Mouse (Mus musculus): ENCODE results near the gene Myo1d. TPM values are rescaled to one million over a fixed set of nuclear protein-coding genes. Genes with fewer than 3 reads are reported as not detected.

Gene Myo1d
- polyA plus RNA-seq, 1 experiment from 2014 or later, result 80.9 TPM

GRCm38 (mm10) chr11:80771596-80772250 is 8.1 kb downstream of the Myo1d start:
- no peak overlapping the region for H3K27ac ChIP-seq (ENCODE audit: low read length)
- 73% methylated on average over 5 of the region's 5 CpGs for WGBS
- ATAC-seq, result no peak
- H3K36me3 ChIP-seq (ENCODE audit: control insufficient read depth, insufficient read depth, low read length), result no peaks in the 10 kb centered on the region
- no peak overlapping the region for H3K9ac ChIP-seq (ENCODE audit: low read depth, low read length)
- H3K27me3 ChIP-seq (replicated peaks; ENCODE audit: control insufficient read depth, insufficient read depth, low read length), result no peaks in the 10 kb centered on the region
- no peak overlapping the region for H3K4me2 ChIP-seq (ENCODE audit: low read depth, low read length)
- peaks cover 19% of the 10 kb centered on the region for H3K4me1 ChIP-seq (ENCODE audit: control insufficient read depth, insufficient read depth, low read length)
- H3K9me3 ChIP-seq (ENCODE audit: control insufficient read depth, low read length), result no peaks in the 10 kb centered on the region
- no peak overlapping the region for H3K4me3 ChIP-seq (ENCODE audit: low read length)

- no peak for ATAC-seq
- no peaks in the 10 kb centered on the region for H3K27me3 ChIP-seq (replicated peaks; ENCODE audit: control insufficient read depth, insufficient read depth, low read length)
- H3K4me3 ChIP-seq (ENCODE audit: low read length), result no peak overlapping the region
- H3K4me1 ChIP-seq (ENCODE audit: control insufficient read depth, insufficient read depth, low read length), result peaks cover 19% of the 10 kb centered on the region
- no peak overlapping the region for H3K4me2 ChIP-seq (ENCODE audit: low read depth, low read length)
- H3K27ac ChIP-seq (ENCODE audit: low read length), result no peak overlapping the region
- no peak overlapping the region for H3K9ac ChIP-seq (ENCODE audit: low read depth, low read length)
- no peaks in the 10 kb centered on the region for H3K9me3 ChIP-seq (ENCODE audit: control insufficient read depth, low read length)
- 85% methylated on average over 3 of the region's 3 CpGs for WGBS
- no peaks in the 10 kb centered on the region for H3K36me3 ChIP-seq (ENCODE audit: control insufficient read depth, insufficient read depth, low read length)
Measured at GRCm38 (mm10) chr11:80771186-80771585, 8.6 kb downstream of the Myo1d start.

- no peak for ATAC-seq
- H3K4me3 ChIP-seq (ENCODE audit: low read length), result no peak overlapping the region
- H3K36me3 ChIP-seq (ENCODE audit: control insufficient read depth, insufficient read depth, low read length), result no peaks in the 10 kb centered on the region
- no peaks in the 10 kb centered on the region for H3K9me3 ChIP-seq (ENCODE audit: control insufficient read depth, low read length)
- WGBS, result 65% methylated on average over 3 of the region's 3 CpGs
- no peak overlapping the region for H3K9ac ChIP-seq (ENCODE audit: low read depth, low read length)
- H3K4me2 ChIP-seq (ENCODE audit: low read depth, low read length), result no peak overlapping the region
- H3K27me3 ChIP-seq (replicated peaks; ENCODE audit: control insufficient read depth, insufficient read depth, low read length), result no peaks in the 10 kb centered on the region
- peaks cover 5% of the 10 kb centered on the region for H3K4me1 ChIP-seq (ENCODE audit: control insufficient read depth, insufficient read depth, low read length)
- H3K27ac ChIP-seq (ENCODE audit: low read length), result no peak overlapping the region
Measured at GRCm38 (mm10) chr11:80767320-80767617, 12.6 kb downstream of the Myo1d start.

GRCm38 (mm10) chr11:80766472-80767319 is 13.1 kb downstream of the Myo1d start:
- ATAC-seq, result no peak

GRCm38 (mm10) chr11:80766068-80766467 is 13.8 kb downstream of the Myo1d start:
- H3K27ac ChIP-seq (ENCODE audit: low read length), result no peak overlapping the region
- H3K36me3 ChIP-seq (ENCODE audit: control insufficient read depth, insufficient read depth, low read length), result no peaks in the 10 kb centered on the region
- no peak for ATAC-seq
- WGBS, result 86% methylated on average over 4 of the region's 4 CpGs
- no peaks in the 10 kb centered on the region for H3K9me3 ChIP-seq (ENCODE audit: control insufficient read depth, low read length)
- no peak overlapping the region for H3K4me3 ChIP-seq (ENCODE audit: low read length)
- no peak overlapping the region for H3K9ac ChIP-seq (ENCODE audit: low read depth, low read length)
- H3K27me3 ChIP-seq (replicated peaks; ENCODE audit: control insufficient read depth, insufficient read depth, low read length), result no peaks in the 10 kb centered on the region
- H3K4me2 ChIP-seq (ENCODE audit: low read depth, low read length), result no peak overlapping the region
- H3K4me1 ChIP-seq (ENCODE audit: control insufficient read depth, insufficient read depth, low read length), result peaks cover 2% of the 10 kb centered on the region

More at GRCm38 (mm10) chr11:80766472-80767319, 13.1 kb downstream of the Myo1d start:
- Histone ChIP-seq H3K9me3 (ENCODE audit: control insufficient read depth, low read length) (no peaks in the 10 kb centered on the region), H3K9ac (ENCODE audit: low read depth, low read length) (no peak overlapping the region), H3K4me1 (ENCODE audit: control insufficient read depth, insufficient read depth, low read length) (peaks cover 5% of the 10 kb centered on the region), H3K27ac (ENCODE audit: low read length) (no peak overlapping the region), H3K36me3 (ENCODE audit: control insufficient read depth, insufficient read depth, low read length) (no peaks in the 10 kb centered on the region), H3K4me2 (ENCODE audit: low read depth, low read length) (no peak overlapping the region), H3K4me3 (ENCODE audit: low read length) (no peak overlapping the region), H3K27me3 (replicated peaks; ENCODE audit: control insufficient read depth, insufficient read depth, low read length) (no peaks in the 10 kb centered on the region)
- 78% methylated on average over 6 of the region's 6 CpGs for WGBS

- no peak for ATAC-seq
- Histone ChIP-seq H3K4me3 (ENCODE audit: low read length) (no peak overlapping the region), H3K4me2 (ENCODE audit: low read depth, low read length) (no peak overlapping the region), H3K9ac (ENCODE audit: low read depth, low read length) (no peak overlapping the region), H3K27me3 (replicated peaks; ENCODE audit: control insufficient read depth, insufficient read depth, low read length) (no peaks in the 10 kb centered on the region), H3K36me3 (ENCODE audit: control insufficient read depth, insufficient read depth, low read length) (no peaks in the 10 kb centered on the region), H3K27ac (ENCODE audit: low read length) (no peak overlapping the region), H3K4me1 (ENCODE audit: control insufficient read depth, insufficient read depth, low read length) (no peaks in the 10 kb centered on the region; the same call in none of the 2 replicates), H3K9me3 (ENCODE audit: control insufficient read depth, low read length) (no peaks in the 10 kb centered on the region)
- WGBS, result 64% methylated on average over 4 of the region's 4 CpGs
Measured at GRCm38 (mm10) chr11:80762066-80762465, 17.8 kb downstream of the Myo1d start.

GRCm38 (mm10) chr11:80761285-80761974 is 18.4 kb downstream of the Myo1d start:
- Histone ChIP-seq H3K4me2 (ENCODE audit: low read depth, low read length) (no peak overlapping the region), H3K9ac (ENCODE audit: low read depth, low read length) (no peak overlapping the region), H3K4me3 (ENCODE audit: low read length) (no peak overlapping the region), H3K9me3 (ENCODE audit: control insufficient read depth, low read length) (no peaks in the 10 kb centered on the region), H3K36me3 (ENCODE audit: control insufficient read depth, insufficient read depth, low read length) (no peaks in the 10 kb centered on the region), H3K27me3 (replicated peaks; ENCODE audit: control insufficient read depth, insufficient read depth, low read length) (no peaks in the 10 kb centered on the region), H3K27ac (ENCODE audit: low read length) (no peak overlapping the region), H3K4me1 (ENCODE audit: control insufficient read depth, insufficient read depth, low read length) (no peaks in the 10 kb centered on the region; the same call in 1 of the 2 replicates)
- ATAC-seq, result no peak
- 78% methylated on average over 3 of the region's 3 CpGs for WGBS

GRCm38 (mm10) chr11:80759023-80759422 is 20.8 kb downstream of the Myo1d start:
- Histone ChIP-seq H3K4me1 (ENCODE audit: control insufficient read depth, insufficient read depth, low read length) (no peaks in the 10 kb centered on the region; the same call in 1 of the 2 replicates), H3K36me3 (ENCODE audit: control insufficient read depth, insufficient read depth, low read length) (no peaks in the 10 kb centered on the region), H3K9me3 (ENCODE audit: control insufficient read depth, low read length) (no peaks in the 10 kb centered on the region), H3K4me2 (ENCODE audit: low read depth, low read length) (no peak overlapping the region), H3K9ac (ENCODE audit: low read depth, low read length) (no peak overlapping the region), H3K4me3 (ENCODE audit: low read length) (no peak overlapping the region), H3K27me3 (replicated peaks; ENCODE audit: control insufficient read depth, insufficient read depth, low read length) (no peaks in the 10 kb centered on the region), H3K27ac (ENCODE audit: low read length) (no peak overlapping the region)
- 81% methylated on average over 3 of the region's 3 CpGs for WGBS
- no peak for ATAC-seq

- no peaks in the 10 kb centered on the region for H3K36me3 ChIP-seq (ENCODE audit: control insufficient read depth, insufficient read depth, low read length)
- H3K27me3 ChIP-seq (replicated peaks; ENCODE audit: control insufficient read depth, insufficient read depth, low read length), result no peaks in the 10 kb centered on the region
- no peak for ATAC-seq
- H3K9ac ChIP-seq (ENCODE audit: low read depth, low read length), result no peak overlapping the region
- H3K9me3 ChIP-seq (ENCODE audit: control insufficient read depth, low read length), result no peaks in the 10 kb centered on the region
- H3K4me1 ChIP-seq (ENCODE audit: control insufficient read depth, insufficient read depth, low read length), result no peaks in the 10 kb centered on the region
- no peak overlapping the region for H3K27ac ChIP-seq (ENCODE audit: low read length)
- 55% methylated on average over 2 of the region's 2 CpGs for WGBS
- H3K4me3 ChIP-seq (ENCODE audit: low read length), result no peak overlapping the region
- no peak overlapping the region for H3K4me2 ChIP-seq (ENCODE audit: low read depth, low read length)
Measured at GRCm38 (mm10) chr11:80754201-80754600, 25.6 kb downstream of the Myo1d start.

Data from intestine, embryonic 16.5 days (tissue).